Mouse (Mus musculus): ENCODE data around the gene Snx17. TPM values are rescaled to one million over a fixed set of nuclear protein-coding genes. Genes with fewer than 3 reads are reported as not detected.

Snx17 gene
- polyA plus RNA-seq, 1 experiment, result 22.2 TPM

- no peaks in the 10 kb centered on the region for H3K36me3 ChIP-seq (ENCODE audit: control insufficient read depth, insufficient read depth, low read length)
- H3K4me3 ChIP-seq (ENCODE audit: control insufficient read depth, low read depth, low read length), result peak overlapping the region; percentile 99
- H3K27me3 ChIP-seq (ENCODE audit: control insufficient read depth, insufficient read depth, low read length), result no peaks in the 10 kb centered on the region
- H3K27ac ChIP-seq (ENCODE audit: control insufficient read depth, insufficient read depth, low read depth, low read length), result peak overlapping the region; percentile 99
- TF ChIP-seq POLR2A (IDR thresholded peaks at IDR 0.05; ENCODE audit: control insufficient read depth, low read depth, low read length) (no peak), CTCF (IDR thresholded peaks at IDR 0.05; ENCODE audit: control insufficient read depth, insufficient read depth, insufficient replicate concordance, low read depth, low read length) (no peak)
- no peaks in the 10 kb centered on the region for H3K4me1 ChIP-seq (ENCODE audit: control insufficient read depth, insufficient read depth, low read length)
Measured at GRCm38 (mm10) chr5:31219474-31219873, 26.4 kb downstream of the Snx17 start.

GRCm38 (mm10) chr5:31219911-31220447 is 27.0 kb downstream of the Snx17 start:
- no peaks in the 10 kb centered on the region for H3K4me1 ChIP-seq (ENCODE audit: control insufficient read depth, insufficient read depth, low read length)
- no peaks in the 10 kb centered on the region for H3K36me3 ChIP-seq (ENCODE audit: control insufficient read depth, insufficient read depth, low read length)
- TF ChIP-seq POLR2A (IDR thresholded peaks at IDR 0.05; ENCODE audit: control insufficient read depth, low read depth, low read length) (no peak), CTCF (IDR thresholded peaks at IDR 0.05; ENCODE audit: control insufficient read depth, insufficient read depth, insufficient replicate concordance, low read depth, low read length) (no peak)
- H3K4me3 ChIP-seq (ENCODE audit: control insufficient read depth, low read depth, low read length), result peak overlapping the region; percentile 99
- no peaks in the 10 kb centered on the region for H3K27me3 ChIP-seq (ENCODE audit: control insufficient read depth, insufficient read depth, low read length)
- peak overlapping the region; percentile 99 for H3K27ac ChIP-seq (ENCODE audit: control insufficient read depth, insufficient read depth, low read depth, low read length)

- H3K4me1 ChIP-seq (ENCODE audit: control insufficient read depth, insufficient read depth, low read length), result no peaks in the 10 kb centered on the region
- H3K27ac ChIP-seq (ENCODE audit: control insufficient read depth, insufficient read depth, low read depth, low read length), result peak within 1 kb of the TSS; percentile 100
- TF ChIP-seq CTCF (IDR thresholded peaks at IDR 0.05; ENCODE audit: control insufficient read depth, insufficient read depth, insufficient replicate concordance, low read depth, low read length), result no peak
- TF ChIP-seq POLR2A (IDR thresholded peaks at IDR 0.05; ENCODE audit: control insufficient read depth, low read depth, low read length), result peak; percentile 100
- peak within 1 kb of the TSS; percentile 99 for H3K4me3 ChIP-seq (ENCODE audit: control insufficient read depth, low read depth, low read length)
- H3K36me3 ChIP-seq (ENCODE audit: control insufficient read depth, insufficient read depth, low read length), result no peaks in the 10 kb centered on the region
- H3K27me3 ChIP-seq (ENCODE audit: control insufficient read depth, insufficient read depth, low read length), result no peaks in the 10 kb centered on the region
Measured at GRCm38 (mm10) chr5:31220448-31221303, 27.6 kb downstream of the Snx17 start, which contains the start of gene Ppm1g. Ppm1g (minus strand) TSS chr5:31220687.

- H3K27me3 ChIP-seq (ENCODE audit: control insufficient read depth, insufficient read depth, low read length), result no peaks in the 10 kb centered on the region
Measured at GRCm38 (mm10) chr5:31221304-31221945, 28.4 kb downstream of the Snx17 start.

GRCm38 (mm10) chr5:31222696-31223095 is 29.7 kb downstream of the Snx17 start:
- H3K27me3 ChIP-seq (ENCODE audit: control insufficient read depth, insufficient read depth, low read length), result no peaks in the 10 kb centered on the region
- H3K4me1 ChIP-seq (ENCODE audit: control insufficient read depth, insufficient read depth, low read length), result no peaks in the 10 kb centered on the region
- H3K4me3 ChIP-seq (ENCODE audit: control insufficient read depth, low read depth, low read length), result peak overlapping the region; percentile 46
- H3K27ac ChIP-seq (ENCODE audit: control insufficient read depth, insufficient read depth, low read depth, low read length), result no peak overlapping the region
- H3K36me3 ChIP-seq (ENCODE audit: control insufficient read depth, insufficient read depth, low read length), result no peaks in the 10 kb centered on the region
- TF ChIP-seq POLR2A (IDR thresholded peaks at IDR 0.05; ENCODE audit: control insufficient read depth, low read depth, low read length), result no peak

More at GRCm38 (mm10) chr5:31221304-31221945, 28.4 kb downstream of the Snx17 start:
- Histone ChIP-seq H3K4me3 (ENCODE audit: control insufficient read depth, low read depth, low read length) (peak overlapping the region; percentile 99), H3K36me3 (ENCODE audit: control insufficient read depth, insufficient read depth, low read length) (no peaks in the 10 kb centered on the region), H3K27ac (ENCODE audit: control insufficient read depth, insufficient read depth, low read depth, low read length) (peak overlapping the region; percentile 100), H3K4me1 (ENCODE audit: control insufficient read depth, insufficient read depth, low read length) (no peaks in the 10 kb centered on the region)
- no peak for TF ChIP-seq CTCF (IDR thresholded peaks at IDR 0.05; ENCODE audit: control insufficient read depth, insufficient read depth, insufficient replicate concordance, low read depth, low read length)
- no peak for TF ChIP-seq POLR2A (IDR thresholded peaks at IDR 0.05; ENCODE audit: control insufficient read depth, low read depth, low read length)

GRCm38 (mm10) chr5:31226641-31227040 is 33.6 kb downstream of the Snx17 start:
- H3K4me1 ChIP-seq (ENCODE audit: control insufficient read depth, insufficient read depth, low read length), result no peaks in the 10 kb centered on the region
- H3K27ac ChIP-seq (ENCODE audit: control insufficient read depth, insufficient read depth, low read depth, low read length), result no peak overlapping the region
- no peaks in the 10 kb centered on the region for H3K27me3 ChIP-seq (ENCODE audit: control insufficient read depth, insufficient read depth, low read length)
- H3K36me3 ChIP-seq (ENCODE audit: control insufficient read depth, insufficient read depth, low read length), result no peaks in the 10 kb centered on the region
- TF ChIP-seq CTCF (IDR thresholded peaks at IDR 0.05; ENCODE audit: control insufficient read depth, insufficient read depth, insufficient replicate concordance, low read depth, low read length) (no peak), POLR2A (IDR thresholded peaks at IDR 0.05; ENCODE audit: control insufficient read depth, low read depth, low read length) (no peak)
- no peak overlapping the region for H3K4me3 ChIP-seq (ENCODE audit: control insufficient read depth, low read depth, low read length)
